Mouse (Mus musculus) layer of hippocampus, postnatal 10 days (tissue): ENCODE data around the gene Itk. TPM values are rescaled to one million over a fixed set of nuclear protein-coding genes. Genes with fewer than 3 reads are reported as not detected.

Experiments
- DNase-seq, 2 experiments: peaks; one replicate each; pipeline ENCODE4 v3.0.0; 2021; ENCODE audit warnings: low spot score in 2 of 2
- total RNA-seq, 2 experiments: library from RNA; stranded (reverse); gene quantifications; 2 replicates each; pipeline ENCODE4 v1.2.3; 2021

Itk gene
- total RNA-seq, 2 experiments from 2014 or later, result 0.31 to 0.48 TPM

- no peak for DNase-seq
These were observed 5.8 kb upstream of the Itk start for GRCm38 (mm10) chr11:46395088-46395487.

DNA sequence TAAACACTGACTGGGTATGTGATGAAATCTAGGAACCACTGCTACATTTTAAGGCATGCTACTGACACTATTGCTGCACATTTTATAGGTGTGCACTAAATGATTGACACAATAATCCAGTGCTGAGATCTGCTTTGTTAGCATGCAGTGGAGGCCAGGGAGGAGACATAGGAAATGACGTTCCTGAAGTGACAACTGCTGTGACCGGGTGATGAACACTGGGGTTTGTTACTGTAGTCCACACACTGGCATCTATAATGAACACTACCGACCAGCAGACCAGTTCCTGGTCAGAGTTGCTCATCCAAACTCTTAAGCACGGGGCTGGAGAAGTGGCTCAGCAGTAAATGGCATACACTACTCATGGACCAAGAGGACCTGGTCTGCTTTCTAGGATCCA lies 4.1 kb upstream of the Itk start:
- DNase-seq, result no peak

DNA sequence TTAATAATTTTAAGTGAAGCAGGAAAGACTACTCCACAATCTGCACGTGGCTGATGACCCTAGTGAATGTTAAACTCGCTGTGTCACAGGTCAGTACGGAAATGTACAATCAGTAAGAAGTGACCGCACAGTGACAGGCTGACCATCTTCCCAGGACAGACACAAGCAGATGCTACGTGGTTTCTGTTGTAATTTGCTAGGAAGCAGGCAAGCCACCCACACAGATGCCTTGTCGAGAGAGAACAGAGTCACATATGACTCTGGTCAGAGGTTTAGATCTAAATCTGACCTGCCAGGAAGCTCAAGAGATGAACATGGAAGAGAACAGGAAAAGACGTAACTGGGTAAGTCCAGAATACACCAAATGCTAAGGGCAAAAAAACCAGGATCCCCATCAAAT lies 3.6 kb upstream of the Itk start:
- no peak for DNase-seq

DNA sequence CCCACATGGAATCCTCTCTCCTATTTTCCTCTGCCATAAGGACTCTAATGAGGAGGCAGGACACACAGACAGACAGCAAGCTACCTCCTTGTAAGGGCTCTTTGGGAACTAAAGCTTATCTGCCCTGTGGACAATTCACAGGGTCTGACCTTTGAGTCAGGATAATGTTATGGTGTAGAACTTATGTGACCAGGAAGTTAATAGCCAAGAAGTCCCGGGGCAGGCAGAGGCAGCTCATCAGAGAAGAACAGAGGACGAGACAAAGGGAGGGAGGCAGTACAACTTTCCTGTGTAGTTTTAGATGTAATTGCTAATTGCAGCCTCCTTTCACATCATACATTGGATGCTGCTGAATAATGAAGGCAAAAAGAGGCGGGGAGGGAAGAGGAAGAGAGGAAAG lies 1.3 kb upstream of the Itk start:
- DNase-seq, result no peak

GRCm38 (mm10) chr11:46388438-46388837 lies 877 bp downstream of the Itk start:
- no peak for DNase-seq

GRCm38 (mm10) chr11:46387061-46387460 lies 2.3 kb downstream of the Itk start:
- no peak for DNase-seq

- no peak for DNase-seq
These were observed 2.8 kb downstream of the Itk start for GRCm38 (mm10) chr11:46386556-46386955.

DNA sequence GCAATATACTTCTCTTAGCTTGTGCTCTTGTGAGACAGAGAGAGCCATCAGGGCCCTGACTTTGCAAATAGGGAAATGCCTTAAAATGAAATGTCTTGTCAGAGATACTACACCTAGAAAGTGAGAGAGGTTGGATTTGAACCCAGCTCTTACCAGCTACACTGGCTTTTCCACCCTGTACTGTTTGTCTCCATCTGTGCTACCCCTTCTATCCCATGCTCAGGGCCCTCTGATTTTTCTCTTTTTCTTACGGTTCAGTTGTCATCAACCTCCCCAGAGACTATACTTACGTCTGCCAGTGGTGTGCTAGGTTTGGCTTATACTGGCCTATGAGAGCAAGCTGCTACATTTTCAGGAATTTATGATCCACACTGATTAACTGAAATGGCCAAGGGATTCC lies 4.4 kb downstream of the Itk start:
- DNase-seq, result no peak

- no peak for DNase-seq
These were observed 6.8 kb downstream of the Itk start for GRCm38 (mm10) chr11:46382466-46382865.

DNA sequence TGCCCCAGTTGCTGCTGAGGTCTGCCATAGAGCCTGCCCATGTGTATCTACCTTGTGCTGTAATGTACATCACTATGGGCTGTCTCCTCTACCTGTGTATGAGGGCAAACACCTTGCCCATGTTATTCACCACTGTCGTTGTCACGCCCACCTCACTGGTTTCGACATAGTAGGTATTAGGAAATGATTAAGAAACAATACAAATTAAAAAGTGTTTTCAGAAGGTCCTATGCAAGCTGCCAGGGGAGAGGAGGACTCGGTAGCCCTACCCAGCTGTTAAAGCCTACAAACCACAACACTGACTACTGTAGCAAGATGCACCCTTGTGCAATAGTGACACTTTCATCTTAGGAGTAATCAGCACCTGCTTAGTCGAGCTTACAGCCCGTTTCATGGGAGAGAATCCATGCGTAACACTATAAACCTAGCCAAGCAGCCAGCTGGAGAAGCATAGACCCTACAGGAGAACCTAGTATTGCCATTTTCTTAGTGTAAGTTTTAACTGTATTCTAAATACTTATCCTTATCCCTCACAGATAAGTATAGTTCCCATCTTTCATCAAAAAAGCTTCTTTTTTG lies 9.1 kb downstream of the Itk start:
- DNase-seq, result no peak

- no peak for DNase-seq
These were observed 11.2 kb downstream of the Itk start for GRCm38 (mm10) chr11:46377819-46378782.

GRCm38 (mm10) chr11:46377316-46377715 lies 12.0 kb downstream of the Itk start:
- DNase-seq, result no peak

DNA sequence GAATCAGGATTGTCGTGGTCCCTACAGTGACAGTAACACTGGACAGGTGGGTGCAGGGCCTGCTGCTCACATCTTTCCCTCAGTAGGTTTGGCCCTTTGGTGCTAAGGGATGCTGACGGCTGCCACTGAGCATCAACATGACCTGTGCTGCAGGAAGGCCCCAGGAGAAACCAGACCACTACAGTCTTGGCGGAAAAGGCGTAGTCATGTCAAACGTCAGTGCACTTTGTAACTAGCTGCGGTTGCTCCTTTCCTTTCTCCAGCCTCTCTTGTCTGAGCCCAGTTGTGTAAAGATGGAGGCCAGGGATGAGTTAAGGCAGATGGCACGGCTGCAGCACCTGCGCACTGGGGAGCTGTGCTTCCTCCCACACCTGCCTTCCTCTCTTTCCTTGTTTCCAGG lies 14.3 kb downstream of the Itk start:
- no peak for DNase-seq

DNA sequence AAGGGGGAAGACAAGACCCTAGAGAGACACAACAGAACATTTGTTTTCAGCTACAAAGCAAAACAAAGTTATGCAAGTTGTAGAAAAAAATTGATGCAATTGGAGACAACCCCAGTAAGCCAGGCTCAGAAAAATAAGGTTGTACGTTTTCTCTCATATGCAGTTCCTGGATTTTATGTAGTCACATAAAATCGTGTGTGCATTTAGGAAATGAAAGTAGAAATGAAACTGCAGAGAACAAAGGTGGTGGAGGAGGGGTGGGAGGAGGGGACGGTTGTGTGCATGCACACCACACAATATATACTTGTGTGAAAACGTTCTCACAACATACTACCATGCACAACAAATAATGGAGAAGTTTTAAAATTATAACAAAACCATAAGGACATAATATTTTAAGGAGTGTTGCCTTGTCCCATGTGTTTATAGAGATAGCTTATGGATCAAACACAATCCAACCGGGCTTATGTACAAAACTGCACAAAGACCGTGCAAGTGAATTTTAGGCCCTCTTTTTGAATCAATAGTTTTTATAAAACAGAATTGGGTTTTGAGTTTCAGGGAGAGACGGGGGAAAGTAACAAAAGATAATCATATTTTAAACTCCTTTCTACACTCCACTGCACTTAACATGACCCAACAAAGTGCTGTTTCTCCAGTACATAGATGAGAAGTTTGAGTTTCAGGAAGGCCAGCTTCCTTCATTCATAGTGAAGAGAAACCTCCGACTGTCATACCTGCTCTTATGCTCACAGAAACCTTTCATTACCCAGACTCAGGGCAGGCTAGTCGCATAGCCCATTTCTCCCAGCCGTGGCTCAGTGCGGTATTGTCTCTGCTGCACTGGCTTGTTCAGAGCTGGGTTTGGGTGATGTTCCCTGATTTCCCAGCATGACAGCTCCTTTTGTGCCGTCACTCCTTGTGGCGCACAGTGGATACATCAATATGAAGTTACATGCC lies 16.0 kb downstream of the Itk start:
- no peak for DNase-seq

DNA sequence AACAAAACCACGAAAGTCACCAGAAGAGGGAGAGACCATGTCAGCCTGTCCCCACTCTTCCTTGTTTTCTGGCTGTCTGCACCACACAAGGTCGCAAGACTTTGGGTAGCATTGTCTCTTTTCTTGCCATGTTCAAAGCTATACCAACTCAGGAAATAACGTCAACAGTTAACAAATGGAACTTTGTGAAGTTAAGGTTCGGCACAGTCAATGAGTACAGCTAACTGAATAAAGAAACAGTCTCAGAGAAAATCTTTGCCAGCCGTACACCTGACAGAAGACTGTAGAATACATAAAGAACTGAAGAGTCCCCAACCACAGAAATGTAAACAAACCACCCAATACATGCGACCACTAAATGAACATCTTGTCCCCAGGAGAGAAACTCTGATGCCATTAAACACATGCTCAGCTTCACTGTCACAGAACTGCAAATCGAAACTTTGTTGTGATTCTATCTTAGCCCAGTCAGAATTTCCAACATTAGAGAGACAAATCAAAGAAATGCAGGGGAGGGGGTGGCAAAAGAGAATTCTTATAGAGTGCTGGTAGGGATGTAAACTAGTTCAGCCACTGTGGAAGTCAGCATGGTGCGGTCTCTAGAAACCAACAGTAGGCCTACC lies 16.9 kb downstream of the Itk start:
- DNase-seq, result no peak

- no peak for DNase-seq
These were observed 18.1 kb downstream of the Itk start for GRCm38 (mm10) chr11:46371250-46371649.

- no peak for DNase-seq
These were observed 18.9 kb downstream of the Itk start for GRCm38 (mm10) chr11:46370457-46370856.

DNA sequence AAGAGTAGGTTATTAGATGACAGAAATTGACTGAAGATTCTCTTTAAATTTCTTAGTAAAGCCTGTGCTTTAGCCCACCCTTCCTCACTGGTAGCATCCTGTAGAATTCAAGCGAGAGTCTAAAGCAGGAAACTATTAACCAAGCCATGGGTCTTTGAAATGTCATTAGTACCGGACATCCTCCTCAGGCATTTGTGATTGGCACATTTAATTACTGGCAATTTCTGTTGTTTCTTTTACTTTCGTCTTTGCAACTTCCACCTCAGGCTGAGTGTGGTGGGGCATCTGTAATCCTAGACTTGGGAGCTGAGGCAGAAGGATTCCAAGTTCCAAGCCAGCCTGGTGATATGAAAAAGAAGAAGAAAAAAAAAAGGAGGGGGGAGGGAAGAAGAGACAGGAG lies 23.0 kb downstream of the Itk start:
- no peak for DNase-seq

DNA sequence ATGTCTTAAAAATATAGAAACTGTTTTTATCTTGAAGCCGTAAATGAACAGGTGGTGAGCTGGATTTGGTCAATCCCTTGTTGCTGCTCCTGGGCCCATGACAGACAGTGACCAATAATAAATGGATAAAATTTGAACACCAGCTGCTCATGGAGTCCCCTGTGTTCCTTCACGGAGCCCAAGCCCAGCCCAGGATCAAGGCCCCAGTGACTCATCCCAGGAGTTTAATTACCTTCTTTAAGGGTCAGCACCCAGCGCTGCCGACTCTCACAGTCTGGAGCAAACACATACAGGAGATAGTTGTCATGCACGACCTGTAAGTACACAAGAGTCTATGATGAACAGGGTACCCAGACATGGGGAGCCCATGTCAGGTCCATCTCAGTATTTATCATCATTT lies 23.6 kb downstream of the Itk start:
- DNase-seq, result no peak

DNA sequence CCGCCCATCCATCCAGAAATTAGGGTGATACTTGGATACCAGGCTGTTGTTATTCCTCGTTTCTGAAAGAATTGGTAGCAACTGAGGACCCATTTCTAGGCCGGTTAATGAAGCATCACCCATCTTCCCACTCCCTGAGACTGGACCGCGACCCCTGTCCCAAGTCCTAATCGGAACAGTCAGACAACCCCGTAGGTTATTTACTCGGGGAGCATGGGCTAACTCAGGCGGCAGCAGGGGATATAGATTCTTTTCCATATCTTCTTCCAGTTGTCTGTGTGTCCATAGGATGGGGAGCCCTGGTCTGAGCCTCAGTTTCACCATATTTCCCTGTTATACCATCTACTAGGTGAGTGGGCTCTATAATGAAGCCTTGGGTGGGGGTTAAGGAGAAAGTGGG lies 25.5 kb downstream of the Itk start:
- no peak for DNase-seq
